Mouse (Mus musculus): ENCODE data around the gene Clec11a.
"Not testable (repeated sequence)": the region's sequence is repeated elsewhere in the genome, so short reads cannot be mapped to it uniquely, and the experiment has no call there.

Gene Clec11a

GRCm38 (mm10) chr7:44320886-44321285 is 14.2 kb upstream of the Clec11a start:
- DNase-seq = no peak

GRCm38 (mm10) chr7:44317913-44318312 is 11.2 kb upstream of the Clec11a start:
- peak; percentile 70 for DNase-seq

GRCm38 (mm10) chr7:44312484-44312883 is 5.8 kb upstream of the Clec11a start:
- no peak for DNase-seq

GRCm38 (mm10) chr7:44311713-44312304 is 5.1 kb upstream of the Clec11a start:
- DNase-seq = no peak

GRCm38 (mm10) chr7:44310878-44311712 is 4.4 kb upstream of the Clec11a start:
- DNase-seq = no peak

GRCm38 (mm10) chr7:44310285-44310877 is 3.7 kb upstream of the Clec11a start:
- DNase-seq = peak; percentile 39

- no peak for DNase-seq
These were observed 3.0 kb upstream of the Clec11a start, which contains the start of gene Shank1 for GRCm38 (mm10) chr7:44309475-44310284. Gene Shank1, plus strand, starts transcription at chr7:44310253.

GRCm38 (mm10) chr7:44307261-44308020 is 739 bp upstream of the Clec11a start:
- no peak for DNase-seq

- no peak for DNase-seq
These were observed 1.0 kb downstream of the Clec11a start for GRCm38 (mm10) chr7:44305686-44306085.

- DNase-seq = peak; percentile 95
These were observed 1.7 kb downstream of the Clec11a start for GRCm38 (mm10) chr7:44304775-44305641.

- no peak for DNase-seq
These were observed 2.3 kb downstream of the Clec11a start for GRCm38 (mm10) chr7:44304463-44304774.

GRCm38 (mm10) chr7:44303346-44304340 is 3.1 kb downstream of the Clec11a start:
- peak; percentile 14 for DNase-seq

GRCm38 (mm10) chr7:44297501-44297900 is 9.2 kb downstream of the Clec11a start:
- DNase-seq = not testable (repeated sequence)

- no peak for DNase-seq
These were observed 15.3 kb downstream of the Clec11a start for GRCm38 (mm10) chr7:44291418-44291817.

- DNase-seq = no peak
These were observed 15.7 kb downstream of the Clec11a start for GRCm38 (mm10) chr7:44290986-44291385.

- no peak for DNase-seq
These were observed 18.9 kb downstream of the Clec11a start for GRCm38 (mm10) chr7:44287760-44288159.

GRCm38 (mm10) chr7:44281586-44281985 is 25.1 kb downstream of the Clec11a start:
- no peak for DNase-seq

- no peak for DNase-seq
These were observed 25.7 kb downstream of the Clec11a start for GRCm38 (mm10) chr7:44280959-44281358.

GRCm38 (mm10) chr7:44277250-44277622 is 29.5 kb downstream of the Clec11a start:
- peak; percentile 65 for DNase-seq
